Mouse (Mus musculus) midbrain, embryonic 13.5 days (tissue): Measurements from ENCODE around the gene Dgkd. TPM values are rescaled to one million over a fixed set of nuclear protein-coding genes. Genes with fewer than 3 reads are reported as not detected.
A peak's percentile ranks its signal among the peaks of the same experiment; 100 is the strongest.
"Not testable (repeated sequence)": the region's sequence is repeated elsewhere in the genome, so short reads cannot be mapped to it uniquely, and the experiment has no call there.

Source experiments
- ATAC-seq: fragments of 200-750 bp; cut with Nextera tagmentation; 2 replicates; pipeline ENCODE4 v1.8.0; 2017; ENCODE audit warnings: mild to moderate bottlenecking, moderate TSS enrichment, moderate library complexity
- H3K27ac ChIP-seq: fragments of 300-500 bp; sonication (generic); 2 replicates; pipeline ENCODE4 v1.5.1; 2015; ENCODE audit warnings: inconsistent platforms, mild to moderate bottlenecking, moderate library complexity
- H3K27me3 ChIP-seq: fragments of 300-500 bp; sonication (generic); 2 replicates; pipeline ENCODE4 v1.6.1; 2015; ENCODE audit warnings: mild to moderate bottlenecking, inconsistent platforms
- H3K36me3 ChIP-seq: fragments of 300-500 bp; sonication (generic); 2 replicates; pipeline ENCODE4 v1.6.1; 2015; ENCODE audit warnings: mild to moderate bottlenecking, inconsistent platforms
- H3K4me1 ChIP-seq: fragments of 300-500 bp; sonication (generic); replicated peaks from 2 replicates; pipeline ENCODE4 v1.6.1; 2015; ENCODE audit warnings: inconsistent platforms
- H3K4me2 ChIP-seq: fragments of 300-500 bp; sonication (generic); replicated peaks from 2 replicates; pipeline ENCODE4 v1.6.1; 2015; ENCODE audit warnings: moderate library complexity, mild to moderate bottlenecking, inconsistent platforms
- H3K4me3 ChIP-seq: fragments of 300-500 bp; sonication (generic); replicated peaks from 2 replicates; pipeline ENCODE4 v1.5.1; 2015; ENCODE audit warnings: mild to moderate bottlenecking, inconsistent platforms
- H3K9ac ChIP-seq: fragments of 300-500 bp; sonication (generic); replicated peaks from 2 replicates; pipeline ENCODE4 v1.6.1; 2015; ENCODE audit warnings: mild to moderate bottlenecking, inconsistent platforms
- H3K9me3 ChIP-seq: fragments of 300-500 bp; sonication (generic); 2 replicates; pipeline ENCODE4 v1.6.1; 2016; ENCODE audit warnings: mild to moderate bottlenecking, inconsistent platforms
- WGBS: fragments of 180-500 bp; shearing (Covaris S2); methylation state at CpG from one replicate; pipeline ENCODE4 v1.1.7; 2015; 5-methylcytosine and 5-hydroxymethylcytosine counted together
- polyA plus RNA-seq: library from polyadenylated mRNA; unstranded; fragments of >200 nt; fragmentation: Nextera tagmentation; extraction: Ambion mirVana; gene quantifications from 2 replicates; pipeline ENCODE4 v1.2.1, GENCODE M21; 2015

The Dgkd gene
- 41.2 and 43.7 TPM in 2 replicates for polyA plus RNA-seq

GRCm38 (mm10) chr1:87852892-87853600, at the start of gene Dgkd:
TSS of gene Dgkd (plus strand) at chr1:87853287.
- Histone ChIP-seq H3K27ac (peak within 1 kb of the TSS; percentile 84), H3K9ac (peak within 1 kb of the TSS; percentile 98), H3K4me1 (peaks cover 31% of the 10 kb centered on the region), H3K36me3 (no peaks in the 10 kb centered on the region), H3K4me2 (peak within 1 kb of the TSS; percentile 91), H3K9me3 (no peaks in the 10 kb centered on the region), H3K4me3 (peak within 1 kb of the TSS; percentile 98), H3K27me3 (0 out of 2 replicates have a peak, but pooled peaks cover 3% of the 10 kb centered on the region)
- ATAC-seq, result peak; percentile 94
- 1% methylated on average over 63 of the region's 74 CpGs for WGBS

GRCm38 (mm10) chr1:87803576-87803975, 49.5 kb upstream of the Dgkd start, which contains the start of gene Sag:
TSS of gene Sag (plus strand) at chr1:87803680.
- no peak within 1 kb of the TSS for H3K27ac ChIP-seq
- no peaks in the 10 kb centered on the region for H3K36me3 ChIP-seq
- no peak for ATAC-seq
- H3K4me1 ChIP-seq, result no peaks in the 10 kb centered on the region
- H3K9ac ChIP-seq, result no peak within 1 kb of the TSS
- H3K9me3 ChIP-seq, result no peaks in the 10 kb centered on the region
- WGBS, result 73% methylated on average over 6 of the region's 6 CpGs
- H3K4me2 ChIP-seq, result no peak within 1 kb of the TSS
- no peaks in the 10 kb centered on the region for H3K27me3 ChIP-seq
- H3K4me3 ChIP-seq, result no peak within 1 kb of the TSS

- Histone ChIP-seq H3K9me3 (no peaks in the 10 kb centered on the region), H3K4me2 (no peak overlapping the region), H3K27me3 (no peaks in the 10 kb centered on the region), H3K9ac (no peak overlapping the region), H3K4me1 (no peaks in the 10 kb centered on the region), H3K27ac (no peak overlapping the region), H3K4me3 (no peak overlapping the region), H3K36me3 (no peaks in the 10 kb centered on the region)
- WGBS, result 78% methylated on average over 1 of the region's 1 CpGs
- no peak for ATAC-seq
Measured at GRCm38 (mm10) chr1:87807751-87808150, 45.3 kb upstream of the Dgkd start.

GRCm38 (mm10) chr1:87811391-87811790, 41.7 kb upstream of the Dgkd start:
- H3K4me3 ChIP-seq, result no peak overlapping the region
- WGBS, result 92% methylated on average over 7 of the region's 7 CpGs
- no peak overlapping the region for H3K4me2 ChIP-seq
- no peak overlapping the region for H3K27ac ChIP-seq
- no peaks in the 10 kb centered on the region for H3K27me3 ChIP-seq
- no peaks in the 10 kb centered on the region for H3K4me1 ChIP-seq
- no peaks in the 10 kb centered on the region for H3K9me3 ChIP-seq
- no peaks in the 10 kb centered on the region for H3K36me3 ChIP-seq
- H3K9ac ChIP-seq, result no peak overlapping the region
- no peak for ATAC-seq

GRCm38 (mm10) chr1:87812061-87812460, 41.0 kb upstream of the Dgkd start:
- Histone ChIP-seq H3K36me3 (no peaks in the 10 kb centered on the region), H3K27ac (no peak overlapping the region), H3K4me3 (no peak overlapping the region), H3K9me3 (no peaks in the 10 kb centered on the region), H3K27me3 (no peaks in the 10 kb centered on the region), H3K4me1 (no peaks in the 10 kb centered on the region), H3K9ac (no peak overlapping the region), H3K4me2 (no peak overlapping the region)
- WGBS, result 83% methylated on average over 10 of the region's 10 CpGs
- no peak for ATAC-seq

GRCm38 (mm10) chr1:87813155-87813554, 39.9 kb upstream of the Dgkd start:
- Histone ChIP-seq H3K4me1 (no peaks in the 10 kb centered on the region), H3K36me3 (no peaks in the 10 kb centered on the region), H3K9me3 (no peaks in the 10 kb centered on the region), H3K27ac (no peak overlapping the region), H3K27me3 (no peaks in the 10 kb centered on the region), H3K9ac (no peak overlapping the region), H3K4me3 (no peak overlapping the region), H3K4me2 (no peak overlapping the region)
- ATAC-seq, result no peak
- 79% methylated on average over 6 of the region's 6 CpGs for WGBS

- H3K27me3 ChIP-seq, result no peaks in the 10 kb centered on the region
- no peak overlapping the region for H3K27ac ChIP-seq
- H3K4me1 ChIP-seq, result no peaks in the 10 kb centered on the region
- no peaks in the 10 kb centered on the region for H3K36me3 ChIP-seq
- ATAC-seq, result no peak
- no peak overlapping the region for H3K4me3 ChIP-seq
- no peak overlapping the region for H3K4me2 ChIP-seq
- no peak overlapping the region for H3K9ac ChIP-seq
- 85% methylated on average over 7 of the region's 7 CpGs for WGBS
- no peaks in the 10 kb centered on the region for H3K9me3 ChIP-seq
Measured at GRCm38 (mm10) chr1:87813681-87814080, 39.4 kb upstream of the Dgkd start.

GRCm38 (mm10) chr1:87824420-87824995, 28.6 kb upstream of the Dgkd start:
- no peak overlapping the region for H3K4me2 ChIP-seq

GRCm38 (mm10) chr1:87825281-87825680, 27.8 kb upstream of the Dgkd start:
- Histone ChIP-seq H3K4me1 (0 out of 2 replicates have a peak, but pooled peaks cover 4% of the 10 kb centered on the region), H3K4me3 (no peak overlapping the region), H3K27ac (no peak overlapping the region), H3K9me3 (no peaks in the 10 kb centered on the region), H3K36me3 (no peaks in the 10 kb centered on the region), H3K4me2 (no peak overlapping the region), H3K9ac (no peak overlapping the region), H3K27me3 (no peaks in the 10 kb centered on the region)
- 86% methylated on average over 5 of the region's 5 CpGs for WGBS
- no peak for ATAC-seq

More at GRCm38 (mm10) chr1:87824420-87824995, 28.6 kb upstream of the Dgkd start:
- H3K9ac ChIP-seq, result no peak overlapping the region
- no peaks in the 10 kb centered on the region for H3K27me3 ChIP-seq
- H3K4me1 ChIP-seq, result 0 out of 2 replicates have a peak, but pooled peaks cover 1% of the 10 kb centered on the region
- no peaks in the 10 kb centered on the region for H3K9me3 ChIP-seq
- no peak overlapping the region for H3K27ac ChIP-seq
- no peaks in the 10 kb centered on the region for H3K36me3 ChIP-seq
- no peak overlapping the region for H3K4me3 ChIP-seq
- 89% methylated on average over 10 of the region's 10 CpGs for whole genome bisulfite sequencing
- ATAC-seq, result no peak

- 87% methylated on average over 6 of the region's 6 CpGs for WGBS
- H3K4me2 ChIP-seq, result no peak overlapping the region
- H3K27me3 ChIP-seq, result no peaks in the 10 kb centered on the region
- H3K4me3 ChIP-seq, result no peak overlapping the region
- no peaks in the 10 kb centered on the region for H3K9me3 ChIP-seq
- H3K27ac ChIP-seq, result no peak overlapping the region
- no peaks in the 10 kb centered on the region for H3K36me3 ChIP-seq
- H3K4me1 ChIP-seq, result 0 out of 2 replicates have a peak, but pooled peaks cover 4% of the 10 kb centered on the region
- ATAC-seq, result no peak
- no peak overlapping the region for H3K9ac ChIP-seq
Measured at GRCm38 (mm10) chr1:87825991-87826390, 27.1 kb upstream of the Dgkd start.

- no peak overlapping the region for H3K9ac ChIP-seq
- no peak overlapping the region for H3K4me2 ChIP-seq
- no peaks in the 10 kb centered on the region for H3K9me3 ChIP-seq
- 78% methylated on average over 2 of the region's 2 CpGs for WGBS
- H3K4me1 ChIP-seq, result 0 out of 2 replicates have a peak, but pooled peaks cover 4% of the 10 kb centered on the region
- no peak overlapping the region for H3K27ac ChIP-seq
- ATAC-seq, result no peak
- H3K36me3 ChIP-seq, result no peaks in the 10 kb centered on the region
- no peaks in the 10 kb centered on the region for H3K27me3 ChIP-seq
- H3K4me3 ChIP-seq, result no peak overlapping the region
Measured at GRCm38 (mm10) chr1:87826474-87826873, 26.6 kb upstream of the Dgkd start.

- WGBS, result 89% methylated on average over 1 of the region's 1 CpGs
- H3K4me2 ChIP-seq, H3K4me3 ChIP-seq, H3K27ac ChIP-seq, H3K9ac ChIP-seq, H3K4me1 ChIP-seq, H3K27me3 ChIP-seq, ATAC-seq, H3K36me3 ChIP-seq, H3K9me3 ChIP-seq: not testable (repeated sequence)
Measured at GRCm38 (mm10) chr1:87827476-87827875, 25.6 kb upstream of the Dgkd start.
